Mouse (Mus musculus) CD4-positive, CD25-positive, alpha-beta regulatory T cell, adult 2 months (primary cell): ENCODE data around the gene Gm8005.
"Not testable (repeated sequence)": the region's sequence is repeated elsewhere in the genome, so short reads cannot be mapped to it uniquely, and the experiment has no call there.

Source experiments
- DNase-seq: peaks from one replicate; pipeline ENCODE4 v3.0.0-alpha.2; 2012; ENCODE audit warnings: low read depth, low spot score

Gene Gm8005

GRCm38 (mm10) chr14:42439573-42439972 is at the start of gene Gm8005:
TSS of gene Gm8005 (minus strand) at chr14:42439673.
- DNase-seq = not testable (repeated sequence)

DNA sequence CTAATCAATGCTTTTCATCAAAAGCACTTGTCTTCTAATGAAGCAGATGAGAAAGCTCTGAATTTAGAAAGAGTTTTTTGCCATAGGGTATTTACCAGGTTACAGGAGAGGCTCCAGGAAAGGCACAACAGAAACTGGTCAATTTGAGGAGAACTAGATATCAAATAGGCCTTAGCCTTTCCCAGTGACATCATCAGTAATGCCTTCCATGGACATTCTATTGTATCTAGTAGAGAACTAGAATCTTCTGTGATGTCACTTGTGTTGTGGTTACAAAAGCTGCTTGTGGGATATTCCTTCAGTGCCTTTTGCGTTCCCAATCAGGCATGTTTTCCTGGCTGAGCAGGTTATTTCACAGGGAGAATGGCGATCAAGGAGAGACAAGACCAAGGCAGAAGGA is 24.1 kb upstream of the Gm8005 start, which contains the start of gene Gm8011:
Gm8011 (plus strand) TSS at position 301 of the 400 bp plus-strand sequence.
- not testable (repeated sequence) for DNase-seq
